Mouse (Mus musculus) MEL (cell line): ENCODE results near the gene Pacsin2. TPM values are rescaled to one million over a fixed set of nuclear protein-coding genes. Genes with fewer than 3 reads are reported as not detected.
A peak's percentile ranks its signal among the peaks of the same experiment; 100 is the strongest.

Experiments used
- DNase-seq: peaks from one replicate; pipeline ENCODE4 v3.0.0; 2011; ENCODE audit warnings: low read depth, low spot score
- H3K27ac ChIP-seq: 2 replicates; pipeline ENCODE4 v1.5.1; 2012; ENCODE audit warnings: low read depth, mild to moderate bottlenecking, control low read depth, low read length, moderate library complexity; ENCODE audit not compliant: control insufficient read depth
- H3K27me3 ChIP-seq, 2 experiments: fragments of 150-350 bp in 1 of 2; sonication (generic) in 1 of 2; 2 replicates each; pipeline ENCODE4 v1.6.1; 2012; ENCODE audit warnings: low read length in 2 of 2, mild to moderate bottlenecking in 2 of 2, improper control_type of control experiment in 1 of 2, moderate library complexity in 1 of 2; ENCODE audit not compliant: insufficient read depth in 2 of 2, control insufficient read depth in 1 of 2
- H3K36me3 ChIP-seq, 2 experiments: 2 replicates each; pipeline ENCODE4 v1.6.1; 2012 to 2014; ENCODE audit warnings: low read length in 2 of 2, improper control_type of control experiment in 1 of 2, inconsistent platforms in 1 of 2, mild to moderate bottlenecking in 1 of 2; ENCODE audit not compliant: insufficient read depth in 2 of 2, control insufficient read depth in 1 of 2
- H3K4me1 ChIP-seq, 2 experiments: fragments of 150-350 bp in 1 of 2; sonication (generic) in 1 of 2; 2 replicates each; pipeline ENCODE4 v1.6.1; 2012; ENCODE audit warnings: low read length in 2 of 2, improper control_type of control experiment in 1 of 2, mild to moderate bottlenecking in 1 of 2; ENCODE audit not compliant: insufficient read depth in 2 of 2, control insufficient read depth in 1 of 2
- H3K4me3 ChIP-seq, 2 experiments: fragments of 150-350 bp in 1 of 2; sonication (generic) in 1 of 2; 2 replicates each; pipeline ENCODE4 v1.5.1; 2012; ENCODE audit warnings: low read depth in 2 of 2, low read length in 2 of 2, mild to moderate bottlenecking in 2 of 2, moderate library complexity in 2 of 2, control low read depth in 1 of 2, improper control_type of control experiment in 1 of 2; ENCODE audit not compliant: control insufficient read depth in 1 of 2, insufficient read depth in 1 of 2
- H3K79me2 ChIP-seq: 2 replicates; pipeline ENCODE4 v1.6.1; 2012; ENCODE audit warnings: mild to moderate bottlenecking, low read length, moderate library complexity; ENCODE audit not compliant: control insufficient read depth, poor library complexity, insufficient read depth
- H3K9ac ChIP-seq: 2 replicates; pipeline ENCODE4 v1.6.1; 2012; ENCODE audit warnings: low read depth, mild to moderate bottlenecking, control low read depth, low read length, moderate library complexity; ENCODE audit not compliant: control insufficient read depth, poor library complexity, severe bottlenecking
- H3K9me3 ChIP-seq: fragments of 150-350 bp; sonication (generic); replicated peaks from 2 replicates; pipeline ENCODE4 v1.6.1; 2012; ENCODE audit warnings: mild to moderate bottlenecking, low read length, improper control_type of control experiment, moderate library complexity; ENCODE audit not compliant: insufficient read depth
- EP300 ChIP-seq, 2 experiments: IDR thresholded peaks; 2 replicates each; pipeline ENCODE4 v1.6.1; 2011; ENCODE audit warnings: improper control_type of control experiment in 2 of 2, low read length in 2 of 2, low read depth in 1 of 2, mild to moderate bottlenecking in 1 of 2
- GABPA ChIP-seq: IDR thresholded peaks from 2 replicates; pipeline ENCODE4 v1.6.1; 2012; ENCODE audit warnings: low read depth, mild to moderate bottlenecking, inconsistent platforms, low read length, improper control_type of control experiment, moderate library complexity
- HCFC1 ChIP-seq: IDR thresholded peaks from 2 replicates; pipeline ENCODE4 v1.6.1; 2012; ENCODE audit warnings: low read depth, mild to moderate bottlenecking, inconsistent platforms, low read length, improper control_type of control experiment, moderate library complexity
- JUND ChIP-seq: IDR thresholded peaks from 2 replicates; pipeline ENCODE4 v1.6.1; 2011; ENCODE audit warnings: low read depth, mild to moderate bottlenecking, improper control_type of control experiment, low read length
- KAT2A ChIP-seq: conservative IDR thresholded peaks from 2 replicates; pipeline ENCODE4 v1.6.1; 2012; ENCODE audit warnings: low read depth, low read length, improper control_type of control experiment, inconsistent platforms
- MAZ ChIP-seq: IDR thresholded peaks from 2 replicates; pipeline ENCODE4 v1.6.1; 2012; ENCODE audit warnings: low read depth, mild to moderate bottlenecking, inconsistent platforms, low read length, improper control_type of control experiment
- MYB ChIP-seq: IDR thresholded peaks from 2 replicates; pipeline ENCODE4 v1.6.1; 2011; ENCODE audit warnings: mild to moderate bottlenecking, low read depth, low read length, improper control_type of control experiment
- NELFE ChIP-seq: IDR thresholded peaks from 2 replicates; pipeline ENCODE4 v1.6.1; 2011; ENCODE audit warnings: low read depth, low read length, improper control_type of control experiment
- POLR2AphosphoS5 ChIP-seq: IDR thresholded peaks from 2 replicates; pipeline ENCODE4 v1.6.1; 2012; ENCODE audit warnings: low read depth, borderline replicate concordance, mild to moderate bottlenecking, inconsistent platforms, low read length, moderate library complexity, mixed read lengths
- RAD21 ChIP-seq: IDR thresholded peaks from 2 replicates; pipeline ENCODE4 v1.6.1; 2011; ENCODE audit warnings: mild to moderate bottlenecking, low read depth, low read length, improper control_type of control experiment
- TCF12 ChIP-seq: IDR thresholded peaks from 2 replicates; pipeline ENCODE4 v1.6.1; 2014; ENCODE audit warnings: low read depth, mild to moderate bottlenecking, inconsistent platforms, low read length, improper control_type of control experiment, moderate library complexity
- UBTF ChIP-seq: IDR thresholded peaks from 2 replicates; pipeline ENCODE4 v1.6.1; 2012; ENCODE audit warnings: low read depth, mild to moderate bottlenecking, inconsistent platforms, low read length, improper control_type of control experiment, moderate library complexity, borderline replicate concordance; ENCODE audit not compliant: insufficient read depth
- ZKSCAN1 ChIP-seq: IDR thresholded peaks from 2 replicates; pipeline ENCODE4 v1.6.1; 2012; ENCODE audit warnings: low read depth, mild to moderate bottlenecking, inconsistent platforms, low read length, improper control_type of control experiment, moderate library complexity
- ZNF384 ChIP-seq: IDR thresholded peaks from 2 replicates; pipeline ENCODE4 v1.6.1; 2012; ENCODE audit warnings: low read depth, mild to moderate bottlenecking, inconsistent platforms, low read length, improper control_type of control experiment
- polyA plus RNA-seq, 2 experiments: library from polyadenylated mRNA; stranded (reverse) in 1 of 2; unstranded in 1 of 2; fragments of >175 nt in 1 of 2; fragments of >200 nt in 1 of 2; gene quantifications; 2 replicates each; pipeline versions ENCODE4 v1.2.1 to v1.2.4; 2012; ENCODE audit warnings: low replicate concordance in 2 of 2, low read depth in 1 of 2; ENCODE audit not compliant: insufficient read length in 2 of 2, insufficient read depth in 1 of 2, missing spikeins in 1 of 2
- total RNA-seq: library from RNA; depleted of rRNA; stranded (reverse); fragments of 300-350 nt; gene quantifications from 2 replicates; pipeline ENCODE4 v1.2.3, GENCODE M21; 2012

Gene Pacsin2
- total and polyA plus RNA-seq, 3 experiments = 58.7 to 425 (median 103) TPM

GRCm38 (mm10) chr15:83427294-83428163 is 36.9 kb downstream of the Pacsin2 start:
- H3K4me1 ChIP-seq = peaks cover 39 to 47% of the 10 kb centered on the region in 2 experiments
- H3K9me3 ChIP-seq = no peaks in the 10 kb centered on the region
- H3K27ac ChIP-seq = no peak overlapping the region
- H3K36me3 ChIP-seq = peaks cover 0 to 50% of the 10 kb centered on the region in 2 experiments; a peak in 3 of 4 replicates
- peak; percentile 10 for TF ChIP-seq RAD21
- TF ChIP-seq ZNF384 = peak; percentile 87
- no peak for TF ChIP-seq NELFE
- TF ChIP-seq, all 39 proteins: peak for 2
- no peak overlapping the region for H3K9ac ChIP-seq
- H3K27me3 ChIP-seq = no peaks in the 10 kb centered on the region
- peaks cover 52% of the 10 kb centered on the region for H3K79me2 ChIP-seq
- no peak overlapping the region for H3K4me3 ChIP-seq
- peak; percentile 27 for DNase-seq

- no peak overlapping the region for H3K4me3 ChIP-seq
- peaks cover 42% of the 10 kb centered on the region for H3K79me2 ChIP-seq
- TF ChIP-seq MYB (no peak), GABPA (no peak)
- DNase-seq = no peak
- H3K36me3 ChIP-seq = peaks cover 0 to 36% of the 10 kb centered on the region in 2 experiments; a peak in 3 of 4 replicates
- no peaks in the 10 kb centered on the region for H3K27me3 ChIP-seq
- H3K27ac ChIP-seq = no peak overlapping the region
- peaks cover 27 to 38% of the 10 kb centered on the region in 2 experiments for H3K4me1 ChIP-seq
- no peaks in the 10 kb centered on the region for H3K9me3 ChIP-seq
- H3K9ac ChIP-seq = no peak overlapping the region
Measured at GRCm38 (mm10) chr15:83425794-83426193, 38.6 kb downstream of the Pacsin2 start.

- H3K9me3 ChIP-seq = no peaks in the 10 kb centered on the region
- DNase-seq = no peak
- no peaks in the 10 kb centered on the region for H3K27me3 ChIP-seq
- H3K27ac ChIP-seq = no peak overlapping the region
- H3K79me2 ChIP-seq = peaks cover 38% of the 10 kb centered on the region
- H3K4me1 ChIP-seq = peaks cover 27 to 35% of the 10 kb centered on the region in 2 experiments
- H3K9ac ChIP-seq = no peak overlapping the region
- no peak for TF ChIP-seq JUND
- no peak for TF ChIP-seq HCFC1
- TF ChIP-seq POLR2AphosphoS5 = no peak
- TF ChIP-seq MAZ = no peak
- TF ChIP-seq ZKSCAN1 = no peak
- no peak for TF ChIP-seq KAT2A
- TF ChIP-seq RAD21 = no peak
- no peak for TF ChIP-seq EP300 (IDR thresholded peaks at IDR 0.05; ENCODE audit: low read depth in 1 of 2, low read length in 2 of 2)
- TF ChIP-seq UBTF = no peak
- TF ChIP-seq TCF12 = no peak
- H3K4me3 ChIP-seq = no peak overlapping the region
- peaks cover 0 to 35% of the 10 kb centered on the region in 2 experiments; a peak in 3 of 4 replicates for H3K36me3 ChIP-seq
Measured at GRCm38 (mm10) chr15:83425277-83425676, 39.1 kb downstream of the Pacsin2 start.
